Mouse (Mus musculus) liver, adult (tissue): Measurements from ENCODE around the gene H2afv.

ENCODE experiments used
- GATA4 ChIP-seq: IDR thresholded peaks from 2 replicates; pipeline ENCODE4 v1.6.1; 2014; ENCODE audit warnings: mild to moderate bottlenecking, low read length; ENCODE audit not compliant: insufficient replicate concordance

H2afv gene

GRCm38 (mm10) chr11:6405591-6406081 lies 38.6 kb downstream of the H2afv start:
- TF ChIP-seq GATA4 = no peak

- no peak for TF ChIP-seq GATA4
Measured at GRCm38 (mm10) chr11:6404699-6405566, 39.3 kb downstream of the H2afv start.

DNA sequence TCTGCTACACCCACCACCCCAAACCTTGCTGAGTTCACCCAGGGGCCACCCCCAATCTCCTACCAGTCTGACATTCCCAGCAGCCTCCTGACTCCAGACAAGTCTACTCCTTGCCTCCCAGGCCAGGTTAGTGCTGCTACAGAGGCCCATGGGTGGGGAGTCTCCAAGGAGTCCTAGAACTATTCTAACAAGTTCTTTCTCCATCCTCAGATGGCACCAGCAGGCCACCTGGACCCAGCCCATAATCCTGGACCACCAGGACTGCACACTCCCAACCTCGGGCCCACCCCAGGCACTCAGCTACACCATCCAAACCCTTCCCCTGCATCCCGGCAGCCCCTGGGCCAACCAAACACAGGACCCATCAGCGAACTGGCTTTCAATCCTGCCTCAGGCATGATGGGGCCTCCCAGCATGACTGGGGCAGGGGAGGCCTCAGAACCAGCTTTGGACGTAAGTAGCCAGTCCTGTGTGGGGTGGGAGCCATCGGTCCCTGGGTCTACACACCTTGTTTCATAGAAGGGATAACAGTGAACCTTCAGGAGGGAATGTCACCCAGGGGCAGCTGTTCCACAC lies 40.3 kb downstream of the H2afv start:
- no peak for TF ChIP-seq GATA4

DNA sequence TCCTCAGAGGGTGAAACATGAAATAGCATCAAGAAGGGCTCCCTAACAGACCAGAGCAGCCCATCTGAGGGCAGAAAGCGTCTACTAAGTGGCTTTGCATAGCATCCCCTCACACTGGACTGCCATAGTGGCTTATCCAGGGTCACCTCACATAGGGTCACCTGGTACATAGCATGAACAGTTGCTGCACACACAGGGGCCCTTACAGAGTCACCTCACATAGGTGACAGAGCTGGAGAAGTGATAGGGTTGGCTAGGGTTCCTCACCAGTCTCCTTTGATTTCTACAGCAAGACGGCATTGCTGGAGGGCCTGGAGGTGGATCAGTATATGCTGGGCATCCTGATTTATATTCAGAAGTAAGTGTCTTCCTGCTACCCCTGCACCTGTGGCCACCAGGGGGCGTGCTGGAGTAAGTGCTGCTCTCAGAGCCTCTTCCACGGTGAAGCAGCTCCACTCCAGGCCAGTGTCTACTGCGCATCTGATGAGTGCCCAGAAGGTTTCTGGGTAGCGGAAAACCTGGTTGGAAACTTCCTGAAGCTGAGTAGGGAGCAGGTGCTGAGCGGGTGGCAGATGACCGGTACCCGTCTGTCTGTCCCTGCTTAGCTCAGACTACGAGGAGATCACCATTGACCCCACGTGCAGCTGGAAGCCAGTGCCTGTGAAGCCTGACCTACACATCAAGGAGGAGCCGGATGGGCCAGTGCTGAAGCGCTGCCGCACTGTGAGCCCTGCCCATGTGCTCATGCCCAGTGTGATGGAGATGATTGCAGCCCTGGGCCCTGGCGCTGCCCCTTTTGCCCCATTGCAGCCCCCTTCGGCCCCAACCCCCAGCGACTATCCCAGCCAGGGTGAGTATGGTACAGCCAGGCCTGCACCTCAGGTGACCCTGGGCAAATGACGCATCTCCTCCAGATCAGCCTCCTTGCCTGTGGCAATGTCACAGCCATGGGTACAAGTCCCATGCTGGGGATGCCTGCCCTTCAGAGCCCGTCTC lies 41.4 kb downstream of the H2afv start:
- no peak for TF ChIP-seq GATA4

DNA sequence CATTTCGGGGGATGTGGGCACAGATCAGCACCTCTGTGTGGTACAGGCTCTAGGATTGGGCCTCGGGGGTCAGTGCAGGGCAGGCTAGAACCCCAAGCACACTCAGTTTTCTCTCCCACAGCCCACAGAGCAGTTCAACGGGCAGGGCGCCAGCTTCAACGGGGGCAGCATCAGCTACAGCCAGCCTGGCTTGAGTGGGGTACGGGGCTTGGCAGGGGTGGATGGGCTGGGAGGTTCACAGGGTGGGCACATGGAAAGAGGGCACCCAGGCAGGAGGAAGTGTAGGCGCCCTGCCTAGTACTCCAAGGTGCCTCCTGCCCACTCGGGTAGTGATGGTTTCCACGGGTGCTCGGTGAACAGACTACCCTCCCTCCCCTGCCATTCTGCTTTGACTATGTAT lies 46.1 kb downstream of the H2afv start:
- TF ChIP-seq GATA4 = no peak

DNA sequence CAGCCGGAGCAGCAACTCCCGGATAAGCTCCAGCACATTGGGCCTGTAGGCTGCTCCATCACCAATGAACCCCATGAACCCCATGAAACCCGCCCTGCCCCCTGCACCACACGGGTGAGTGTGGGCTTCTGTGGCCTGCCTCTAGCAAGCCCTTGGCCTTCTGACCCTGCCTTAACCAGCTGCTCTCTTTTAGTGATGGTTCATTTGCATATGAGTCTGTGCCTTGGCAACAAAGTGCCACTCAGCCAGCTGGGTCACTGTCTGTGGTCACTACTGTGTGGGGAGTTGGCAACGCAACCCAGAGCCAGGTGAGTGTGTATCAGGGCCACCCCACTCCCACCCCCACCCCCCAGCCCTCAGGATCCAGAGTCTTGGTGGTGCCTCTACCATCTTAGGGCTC lies 48.7 kb downstream of the H2afv start:
- no peak for TF ChIP-seq GATA4

DNA sequence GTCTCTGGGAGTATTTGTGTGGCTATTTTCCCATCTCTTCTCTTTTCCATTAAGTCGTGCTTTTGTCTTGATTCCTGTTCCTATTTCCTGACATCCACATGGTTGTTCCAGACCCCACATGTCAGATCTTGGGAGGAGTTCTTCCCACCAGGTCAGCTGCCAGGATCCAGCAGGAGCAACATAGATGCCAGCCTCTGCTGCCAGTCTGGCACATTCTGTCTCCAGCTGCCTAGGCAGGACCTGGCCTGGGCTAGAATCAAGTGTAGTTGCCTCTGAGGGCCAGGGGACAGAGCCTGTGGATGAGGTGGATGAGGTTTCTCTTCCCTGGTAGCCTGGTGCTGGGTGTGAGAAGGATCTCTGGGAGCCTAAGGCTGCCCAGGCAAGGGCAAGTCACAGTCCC lies 50.4 kb downstream of the H2afv start:
- no peak for TF ChIP-seq GATA4

- TF ChIP-seq GATA4 = no peak
Measured at GRCm38 (mm10) chr11:6392857-6393256, 51.4 kb downstream of the H2afv start.

GRCm38 (mm10) chr11:6391516-6392276 lies 52.5 kb downstream of the H2afv start:
- no peak for TF ChIP-seq GATA4

DNA sequence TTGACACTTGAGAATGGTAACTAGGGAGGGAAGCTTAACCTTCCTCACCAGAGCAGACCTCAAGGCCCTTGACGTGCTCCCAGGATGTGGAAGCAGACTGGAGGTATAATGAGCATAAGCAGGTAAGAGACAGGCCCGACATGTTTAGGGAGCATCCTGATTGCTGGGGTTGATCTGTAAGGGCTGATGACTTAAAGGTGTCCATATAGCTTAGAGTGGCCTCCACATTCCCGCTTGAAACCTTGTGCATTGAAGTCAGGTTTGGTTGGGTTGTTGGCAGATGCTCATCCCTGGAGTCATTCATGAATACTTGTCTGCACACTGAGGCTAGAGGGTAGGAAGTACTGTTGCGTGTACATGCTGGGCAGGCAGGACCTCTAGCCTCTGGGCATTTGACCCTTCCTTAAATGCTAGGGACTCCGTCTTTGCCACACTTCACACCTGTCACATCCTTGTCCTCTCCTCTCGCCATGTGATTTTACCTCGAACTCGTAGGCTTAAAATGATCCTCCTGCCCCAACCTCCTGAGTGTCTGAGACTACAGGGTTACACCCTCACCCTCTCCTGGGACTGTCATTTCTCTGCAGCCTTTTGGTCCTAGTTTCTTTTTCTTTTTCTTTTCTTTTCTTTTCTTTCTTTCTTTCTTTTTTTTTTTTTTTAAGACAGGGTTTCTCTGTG lies 53.7 kb downstream of the H2afv start:
- TF ChIP-seq GATA4 = no peak

DNA sequence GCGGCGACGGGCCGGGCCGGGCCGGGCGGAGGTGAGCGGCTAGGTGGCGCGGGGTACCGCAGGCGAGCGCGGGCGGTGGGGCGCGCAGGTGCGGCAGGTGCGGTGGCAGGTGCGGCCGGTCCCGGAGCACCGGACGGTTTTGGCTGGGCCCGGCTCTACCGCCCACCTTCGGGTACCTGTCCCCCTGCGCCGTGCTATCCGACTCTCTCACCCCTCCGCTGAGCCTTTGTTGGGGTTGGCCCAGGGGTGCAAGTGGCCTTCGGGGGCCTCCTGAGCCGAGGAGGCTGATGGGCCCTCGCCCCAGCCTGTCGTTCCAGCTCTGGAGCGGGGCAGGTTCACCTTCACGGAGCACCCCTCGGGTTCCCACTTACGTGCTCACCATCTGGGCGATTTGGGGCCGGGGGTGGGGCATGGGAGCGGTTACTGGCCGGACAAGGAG lies 54.7 kb downstream of the H2afv start:
- no peak for TF ChIP-seq GATA4

DNA sequence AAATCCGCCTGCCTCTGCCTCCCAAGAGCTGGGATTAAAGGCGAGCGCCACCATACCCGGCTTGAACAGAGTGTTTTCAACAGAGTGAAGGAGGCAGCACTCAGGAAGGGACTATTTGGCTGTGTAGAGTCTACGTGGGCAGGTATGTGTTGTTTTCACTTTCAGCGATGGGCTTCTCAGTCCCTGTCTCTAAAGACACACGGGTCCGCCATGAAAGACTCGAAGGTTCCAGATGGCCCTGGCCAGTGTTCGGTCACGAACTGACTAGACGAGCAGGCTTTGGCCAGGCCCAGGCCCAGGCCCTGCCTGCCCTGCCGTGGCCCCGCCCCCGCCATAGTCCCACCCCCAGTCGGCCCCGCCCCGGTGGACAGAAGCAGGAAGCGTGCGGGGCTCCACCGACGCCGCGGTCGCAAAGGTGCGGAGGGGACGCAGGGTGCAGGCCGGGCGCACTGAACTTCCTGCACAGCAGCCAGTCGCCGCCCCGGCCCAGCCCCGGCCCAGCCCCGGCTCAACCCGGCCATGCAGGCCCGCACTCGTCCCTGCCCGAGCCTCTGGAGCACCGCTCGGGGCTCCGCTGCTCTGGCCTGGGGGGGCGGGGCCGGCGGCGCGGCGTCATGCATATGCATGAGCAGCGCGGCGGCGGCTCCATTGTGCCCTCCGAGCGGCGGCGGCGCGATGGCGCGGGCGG lies 55.4 kb downstream of the H2afv start, which contains the start of gene Zmiz2:
Zmiz2 (plus strand) TSS at position 349 of the 688 bp plus-strand sequence.
- TF ChIP-seq GATA4 = no peak

DNA sequence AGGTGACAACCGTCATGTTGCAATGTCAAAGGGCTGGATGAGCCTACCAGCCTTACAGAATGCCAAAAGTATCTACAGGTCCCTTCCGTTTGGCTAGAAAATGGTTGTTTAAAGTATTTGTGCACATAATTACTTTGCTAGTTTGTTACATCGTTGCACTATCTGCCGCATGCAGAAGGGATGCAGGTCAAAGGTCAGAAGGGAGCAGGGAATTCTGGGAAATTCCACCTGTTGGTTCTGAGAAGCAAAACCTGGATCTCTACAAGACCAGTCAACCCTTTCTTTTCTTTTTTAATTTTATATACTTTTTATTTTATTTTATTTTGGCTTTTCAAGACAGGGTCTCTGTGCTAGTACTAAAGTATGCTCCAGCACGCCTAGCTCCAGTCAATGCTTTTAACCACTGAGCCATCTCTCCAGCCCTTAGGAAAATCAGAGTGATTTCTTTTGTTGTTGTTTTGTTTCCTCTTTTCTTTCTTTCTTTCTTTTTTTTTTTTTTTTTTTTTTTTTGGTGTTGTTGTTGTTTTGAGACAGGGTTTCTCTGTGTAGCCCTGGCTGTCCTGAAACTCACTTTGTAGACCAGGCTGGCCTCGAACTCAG lies 56.0 kb downstream of the H2afv start:
- no peak for TF ChIP-seq GATA4
